Mouse (Mus musculus): ENCODE measurements at regions not wholly inside any gene's neighbourhood (a gene's known extent, or its start where the extent isn't known, plus 50 kb on each side); places are given as distances from the start of the nearest gene placed in this dataset.

DNA sequence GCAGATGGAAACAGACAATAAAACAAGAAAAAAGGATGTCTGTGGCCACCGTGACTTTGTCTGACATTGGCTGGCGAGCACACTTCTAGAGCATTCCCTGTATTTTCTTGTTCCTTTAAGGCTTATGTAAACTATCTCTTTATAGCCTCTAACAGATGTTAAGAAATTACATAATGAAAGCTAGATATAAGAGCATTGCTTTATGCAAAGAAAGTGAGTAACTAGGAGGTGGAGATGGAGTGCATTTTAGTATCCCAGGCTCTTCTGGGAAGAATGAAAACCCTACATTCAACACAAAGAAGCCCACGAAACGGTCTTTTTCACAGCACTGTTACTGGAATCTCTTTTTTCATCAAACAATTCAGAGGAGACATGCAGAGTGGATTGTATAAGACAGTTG, 304.4 kb downstream of the Adamts20 start:
- no peak for TF ChIP-seq CTCF (conservative IDR thresholded peaks at IDR 0.05; ENCODE audit: low read length)
- no peak for TF ChIP-seq NANOG (IDR thresholded peaks at IDR 0.05; ENCODE audit: borderline replicate concordance, low read length)

All from E14TG2a.4 (cell line).